Mouse (Mus musculus) naive thymus-derived CD4-positive, alpha-beta T cell, adult 5 months (primary cell): ENCODE data around the gene Gm28035. TPM values are rescaled to one million over a fixed set of nuclear protein-coding genes. Genes with fewer than 3 reads are reported as not detected.

Source experiments
- polyA plus RNA-seq: library from polyadenylated mRNA; unstranded; fragments of 100-300 nt; shearing (Covaris generic); gene quantifications from one replicate; pipeline ENCODE4 v1.2.1, GENCODE M21; 2017

Gene Gm28035
- 5.4 TPM for polyA plus RNA-seq

DNA sequence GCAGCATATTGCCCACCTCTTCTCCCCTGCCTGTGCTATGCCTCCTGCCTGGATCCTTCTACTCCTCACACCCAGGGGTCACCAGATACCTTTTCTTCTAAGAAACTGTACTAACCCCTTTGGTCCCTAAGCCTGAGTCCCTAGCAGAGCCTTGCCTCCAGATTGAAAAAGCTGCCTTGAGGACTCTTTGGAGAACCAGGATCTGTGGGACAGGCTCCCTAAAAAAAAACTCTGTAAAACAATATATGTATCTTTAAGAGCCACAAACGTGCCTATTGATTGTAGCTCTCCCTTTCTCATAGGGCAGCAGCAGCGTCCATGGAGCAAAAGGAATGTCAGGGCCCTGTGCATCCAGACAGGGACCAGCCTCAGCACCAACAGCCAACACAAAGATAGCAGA lies at the start of gene Gm28035:
Gm28035 (plus strand) TSS at position 301 of the 400 bp plus-strand sequence.

DNA sequence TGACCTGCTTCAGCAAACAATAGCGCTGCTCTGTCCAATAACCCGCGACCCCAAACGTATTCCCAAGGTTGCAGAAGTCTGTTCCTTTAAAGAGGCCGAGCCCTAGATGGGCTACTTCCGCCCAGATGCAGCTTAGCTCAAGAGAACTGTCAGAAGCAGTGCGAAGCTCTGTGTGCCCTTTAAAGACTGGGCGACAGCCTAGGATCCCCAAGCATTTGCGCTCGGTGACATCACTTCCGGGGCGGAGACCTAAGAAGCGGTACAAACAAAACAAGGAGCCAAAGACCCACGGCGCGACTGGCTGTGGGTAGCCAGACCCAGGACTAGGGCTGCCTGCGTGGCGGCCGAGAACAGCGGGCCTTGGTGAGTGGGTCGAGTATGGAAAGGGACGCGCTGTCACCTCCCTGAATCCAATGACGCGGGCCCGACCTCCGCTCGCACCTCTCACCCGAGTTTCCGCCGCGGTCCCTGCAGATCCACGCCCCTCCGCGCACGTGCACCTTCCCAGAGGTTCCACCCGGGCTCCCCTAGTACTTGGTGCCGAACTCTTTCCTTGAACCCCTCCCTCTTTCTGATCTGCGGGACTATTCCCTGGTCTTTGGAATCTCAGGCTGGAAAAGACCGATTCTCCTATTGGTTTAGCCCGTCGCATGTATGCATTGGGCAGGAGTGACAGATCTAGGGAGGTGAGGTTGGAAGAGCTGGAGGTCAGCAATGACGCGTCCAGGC lies 34.6 kb upstream of the Gm28035 start, which contains the start of gene Kyat1:
Kyat1 (minus strand) TSS at position 219 of the 729 bp plus-strand sequence.

DNA sequence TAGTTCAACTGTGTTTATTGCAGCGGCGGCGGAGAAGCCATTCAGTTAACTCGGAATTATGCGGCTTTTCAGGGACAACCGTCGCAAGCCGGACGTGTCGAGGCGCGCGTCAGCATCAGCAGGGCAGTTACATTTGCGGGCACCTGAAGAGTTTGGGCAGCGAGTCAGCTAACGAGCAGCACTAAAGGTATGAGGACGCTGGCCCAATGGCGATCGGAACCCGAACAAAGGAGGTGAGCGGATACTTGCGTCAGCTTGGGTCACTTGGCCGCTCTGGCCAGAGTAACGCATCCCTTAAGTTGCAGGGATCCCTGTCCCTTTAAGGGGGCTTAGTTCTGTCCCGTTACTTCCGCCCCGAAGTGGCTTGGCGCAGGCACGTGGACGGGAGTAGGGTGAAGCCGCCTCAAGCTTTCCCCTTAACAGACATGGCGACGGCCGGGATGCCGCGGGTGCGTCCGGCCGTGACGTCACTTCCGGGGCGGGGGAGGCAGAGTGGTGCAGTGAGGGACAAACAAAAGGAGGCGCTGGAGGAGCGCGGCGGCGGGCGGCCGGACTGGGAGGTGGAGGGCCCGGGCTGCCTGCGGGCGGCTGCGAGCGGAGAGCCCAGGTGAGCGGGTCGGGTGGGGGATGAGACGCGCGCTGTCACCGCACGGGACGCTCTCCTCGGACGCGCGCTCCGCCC lies 3.0 kb upstream of the Gm28035 start, which contains the start of gene Lrrc8a:
Lrrc8a (plus strand) TSS at position 517 of the 682 bp plus-strand sequence.

GRCm38 (mm10) chr2:30265767-30266253 lies 25.4 kb downstream of the Gm28035 start, which contains the start of gene Phyhd1:
Gene Phyhd1, plus strand, starts transcription at chr2:30266203.

GRCm38 (mm10) chr2:30280743-30281142 lies 40.4 kb downstream of the Gm28035 start, which contains the start of gene Gm28038:
Gene Gm28038, plus strand, starts transcription at chr2:30281043.

GRCm38 (mm10) chr2:30286192-30287026 lies 46.0 kb downstream of the Gm28035 start, which contains the start of the genes Dolk and Nup188:
Gene Dolk, minus strand, starts transcription at chr2:30286334.
Gene Nup188, plus strand, starts transcription at chr2:30286397.

Other genes starting within 250 kb of the Gm28035 start
- gene Wdr34, start 191.7 kb upstream of the Gm28035 start, polyA plus RNA-seq, result 0.96 TPM
- gene Set, start 183.2 kb upstream of the Gm28035 start, polyA plus RNA-seq, result 330 TPM
- gene Pkn3, start 162.9 kb upstream of the Gm28035 start, polyA plus RNA-seq, result 0.70 TPM
- 8.6 TPM for gene Zdhhc12, start 146.9 kb upstream of the Gm28035 start, polyA plus RNA-seq
- 53.2 TPM for gene Zer1, start 116.0 kb upstream of the Gm28035 start, polyA plus RNA-seq
- 4.4 TPM for gene Tbc1d13, start 106.8 kb upstream of the Gm28035 start, polyA plus RNA-seq
- 24.0 TPM for gene Endog, start 69.1 kb upstream of the Gm28035 start, polyA plus RNA-seq
- gene Spout1, start 62.1 kb upstream of the Gm28035 start, polyA plus RNA-seq, result 30.0 TPM
- gene Kyat1, start 34.7 kb upstream of the Gm28035 start, polyA plus RNA-seq, result 8.2 TPM
- gene Lrrc8a, start 2.9 kb upstream of the Gm28035 start, polyA plus RNA-seq, result 8.6 TPM
- 5.3 TPM for gene Phyhd1, start 25.6 kb downstream of the Gm28035 start, polyA plus RNA-seq
- gene Gm28038, start 40.5 kb downstream of the Gm28035 start, polyA plus RNA-seq, result 2.9 TPM
- 14.8 TPM for gene Dolk, start 45.8 kb downstream of the Gm28035 start, polyA plus RNA-seq
- 21.5 TPM for gene Nup188, start 45.8 kb downstream of the Gm28035 start, polyA plus RNA-seq
- 99.2 TPM for gene Sh3glb2, start 118.8 kb downstream of the Gm28035 start, polyA plus RNA-seq
- gene Miga2, start 123.7 kb downstream of the Gm28035 start, polyA plus RNA-seq, result 5.2 TPM
- 24.6 TPM for gene Dolpp1, start 151.7 kb downstream of the Gm28035 start, polyA plus RNA-seq
- gene Crat, start 175.2 kb downstream of the Gm28035 start, polyA plus RNA-seq, result 8.2 TPM
- 78.0 TPM for gene Ptpa, start 175.5 kb downstream of the Gm28035 start, polyA plus RNA-seq
- gene Ier5l, start 233.7 kb downstream of the Gm28035 start, polyA plus RNA-seq, result 2.5 TPM